Mouse (Mus musculus) bone marrow, adult 2 months (tissue): Measurements from ENCODE around the gene Lrrc71. TPM values are rescaled to one million over a fixed set of nuclear protein-coding genes. Genes with fewer than 3 reads are reported as not detected.
A peak's percentile ranks its signal among the peaks of the same experiment; 100 is the strongest.

Experiments
- H3K27ac ChIP-seq: fragments of 200-500 bp; 2 replicates; pipeline ENCODE4 v1.5.1; 2012; ENCODE audit warnings: low read depth, mild to moderate bottlenecking, control low read depth, inconsistent platforms, low read length; ENCODE audit not compliant: control insufficient read depth, poor library complexity, insufficient read depth
- H3K4me1 ChIP-seq: fragments of 200-500 bp; 2 replicates; pipeline ENCODE4 v1.6.1; 2011; ENCODE audit warnings: low read length; ENCODE audit not compliant: control insufficient read depth, insufficient read depth
- H3K4me3 ChIP-seq: fragments of 200-500 bp; replicated peaks from 2 replicates; pipeline ENCODE3; 2011; ENCODE audit warnings: mild to moderate bottlenecking, low read depth, low read length, control low read depth; ENCODE audit not compliant: control insufficient read depth
- CTCF ChIP-seq: fragments of 200-500 bp; IDR thresholded peaks from 2 replicates; pipeline ENCODE4 v1.5.1; 2011; ENCODE audit warnings: low read length, control low read depth; ENCODE audit not compliant: control insufficient read depth, insufficient read depth
- POLR2A ChIP-seq: fragments of 200-500 bp; IDR thresholded peaks from 2 replicates; pipeline ENCODE4 v1.6.1; 2011; ENCODE audit warnings: low read depth, mild to moderate bottlenecking, control low read depth, low read length, borderline replicate concordance; ENCODE audit not compliant: control insufficient read depth
- WGBS: fragments of 180-500 bp; shearing (Covaris S2); methylation state at CpG from one replicate; pipeline ENCODE4 v1.1.7; 2018; 5-methylcytosine and 5-hydroxymethylcytosine counted together
- polyA plus RNA-seq: library from polyadenylated mRNA; stranded (reverse); fragments of >200 nt; gene quantifications from 2 replicates; pipeline ENCODE4 v1.2.4, GENCODE M21; 2011; ENCODE audit warnings: low replicate concordance; ENCODE audit not compliant: missing spikeins, insufficient read depth, insufficient read length

Gene Lrrc71
- polyA plus RNA-seq, 1 experiment = 11.7 TPM

DNA sequence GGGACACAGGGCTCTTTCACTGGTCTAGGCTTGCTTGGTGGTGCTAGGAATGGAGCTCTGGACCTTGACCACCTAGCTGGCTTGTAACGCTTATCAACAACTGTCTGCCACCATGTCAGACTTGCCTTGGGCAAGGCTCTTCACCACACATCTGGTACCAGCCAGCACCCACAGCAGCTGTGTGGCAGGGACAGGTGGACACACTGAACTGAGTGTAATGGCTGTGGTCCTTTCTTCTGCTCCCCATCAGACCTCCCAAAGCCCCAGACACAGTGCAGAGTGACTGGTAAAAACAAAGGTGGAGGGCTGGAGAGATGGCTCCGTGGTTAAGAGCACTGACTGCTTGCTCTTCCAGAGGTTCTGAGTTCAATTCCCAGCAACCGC is 17.9 kb upstream of the Lrrc71 start:
- peaks cover 4% of the 10 kb centered on the region for H3K4me1 ChIP-seq
- TF ChIP-seq POLR2A (no peak), CTCF (no peak)
- peak overlapping the region; percentile 19; the same call in 1 of the 2 replicates for H3K27ac ChIP-seq
- no peak overlapping the region for H3K4me3 ChIP-seq
- 63% methylated on average over 3 of the region's 3 CpGs for WGBS

DNA sequence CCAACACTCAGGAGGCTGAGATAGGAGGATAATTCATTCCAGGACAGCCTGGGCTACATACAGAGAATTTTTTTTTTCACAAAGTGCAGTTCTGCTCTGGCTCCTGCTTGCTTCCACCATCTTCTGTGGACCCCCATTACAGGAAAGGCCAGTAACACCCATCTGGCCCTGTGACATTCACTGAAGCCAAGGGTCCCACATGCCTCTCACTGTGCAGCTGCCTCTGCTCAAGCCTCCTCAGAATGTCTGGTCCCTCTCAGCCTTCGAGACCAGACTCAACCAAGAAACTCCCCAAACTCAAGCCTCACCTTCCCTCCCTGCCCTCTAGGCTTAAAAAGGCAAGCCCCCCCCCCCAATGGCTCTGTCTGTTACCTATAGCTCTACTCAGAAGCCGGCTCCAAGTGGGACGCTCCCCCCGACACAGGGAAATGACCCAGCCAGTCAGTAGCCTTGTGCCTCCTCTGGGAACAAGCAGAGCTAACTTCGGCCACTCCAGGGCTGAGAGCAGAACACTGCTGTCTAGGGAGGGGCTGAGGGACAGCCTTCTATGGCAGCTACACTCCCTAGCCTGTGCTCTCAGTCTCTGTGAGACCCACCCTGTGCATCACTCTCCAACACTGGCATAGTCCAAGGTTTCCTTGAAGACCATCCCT is 17.3 kb upstream of the Lrrc71 start:
- no peak overlapping the region for H3K4me3 ChIP-seq
- TF ChIP-seq POLR2A = no peak
- TF ChIP-seq CTCF = no peak
- H3K4me1 ChIP-seq = peaks cover 4% of the 10 kb centered on the region
- peak overlapping the region; percentile 19; the same call in 1 of the 2 replicates for H3K27ac ChIP-seq
- 64% methylated on average over 5 of the region's 5 CpGs for WGBS

DNA sequence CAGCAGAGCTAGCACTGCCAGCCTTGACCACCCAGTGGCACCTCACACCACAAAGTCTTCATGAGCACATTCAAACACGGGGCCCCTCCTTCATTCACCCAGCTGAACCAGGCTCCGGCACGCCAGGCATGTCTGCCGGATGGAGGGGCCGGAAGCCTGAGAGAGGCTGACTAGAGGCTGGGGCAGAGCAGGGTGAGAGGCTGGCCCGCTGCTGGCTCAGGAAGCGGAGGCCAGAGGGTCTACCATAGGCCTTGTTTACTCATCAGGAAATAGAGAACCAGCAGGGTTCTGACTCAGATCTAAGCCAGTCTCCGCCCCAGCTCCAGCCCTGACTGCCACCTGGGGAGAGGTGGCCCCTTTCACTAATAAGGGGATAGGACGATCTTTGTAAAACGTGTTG is 16.7 kb upstream of the Lrrc71 start:
- peak overlapping the region; percentile 2; the same call in 1 of the 2 replicates for H3K27ac ChIP-seq
- WGBS = 3% methylated on average over 10 of the region's 10 CpGs

DNA sequence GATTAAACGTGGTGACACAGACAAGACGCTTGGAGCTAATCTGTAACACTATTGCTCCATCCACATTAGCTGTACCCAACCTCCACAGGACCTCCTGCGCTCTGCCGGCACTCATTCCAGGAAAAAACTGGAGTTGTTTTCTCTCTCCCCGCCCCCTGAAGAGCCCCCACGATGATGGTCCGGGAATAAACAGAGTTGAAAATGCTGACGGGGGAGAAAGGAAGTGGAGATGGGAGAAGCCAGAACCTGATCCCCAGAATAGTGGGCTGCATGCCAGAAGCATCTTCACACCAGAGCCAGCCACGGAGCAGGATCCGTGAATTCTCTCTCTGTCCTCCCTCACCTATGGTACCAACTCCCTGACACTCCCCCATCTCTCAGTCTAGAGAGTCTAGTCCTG is 16.1 kb upstream of the Lrrc71 start:
- Histone ChIP-seq H3K27ac (no peak overlapping the region), H3K4me3 (no peak overlapping the region), H3K4me1 (peaks cover 4% of the 10 kb centered on the region)
- TF ChIP-seq CTCF = no peak
- TF ChIP-seq POLR2A = no peak
- WGBS = 9% methylated on average over 10 of the region's 10 CpGs

More for the DNA sequence above, 16.7 kb upstream of the Lrrc71 start:
- no peak for TF ChIP-seq POLR2A
- no peak for TF ChIP-seq CTCF
- Histone ChIP-seq H3K4me1 (peaks cover 4% of the 10 kb centered on the region), H3K4me3 (no peak overlapping the region)

DNA sequence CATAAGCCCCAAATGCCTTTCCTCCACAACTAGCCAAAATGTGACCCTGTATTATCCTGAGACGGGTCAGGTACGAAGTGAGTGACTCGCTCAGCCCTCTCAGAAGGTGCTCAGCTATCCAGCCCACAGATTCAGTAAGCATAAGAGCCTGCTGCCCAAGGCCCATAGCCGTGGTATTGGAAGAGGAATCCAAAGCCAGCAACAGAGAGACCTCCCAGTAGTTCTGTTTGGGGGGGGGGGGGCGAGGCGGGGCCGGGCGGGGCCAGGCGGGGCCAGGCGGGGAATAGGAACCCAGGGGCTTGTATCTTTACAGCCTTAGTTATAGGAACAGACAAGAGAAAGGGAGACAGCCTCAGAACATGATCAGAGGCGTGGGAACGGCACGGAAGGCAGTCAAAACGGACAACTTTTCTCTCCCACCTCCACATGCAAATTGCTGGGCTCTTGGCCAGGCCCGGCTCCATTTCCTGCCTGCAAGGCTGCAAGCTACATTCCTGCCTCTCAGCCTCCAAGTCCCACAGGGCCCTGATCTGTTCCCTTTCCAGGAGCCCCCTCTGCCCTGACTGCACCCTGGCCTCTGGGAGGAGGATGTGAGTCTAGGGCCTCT is 15.4 kb upstream of the Lrrc71 start:
- TF ChIP-seq CTCF (no peak), POLR2A (no peak)
- Histone ChIP-seq H3K4me1 (peaks cover 4% of the 10 kb centered on the region), H3K4me3 (no peak overlapping the region), H3K27ac (no peak overlapping the region)
- 13% methylated on average over 15 of the region's 15 CpGs for WGBS

DNA sequence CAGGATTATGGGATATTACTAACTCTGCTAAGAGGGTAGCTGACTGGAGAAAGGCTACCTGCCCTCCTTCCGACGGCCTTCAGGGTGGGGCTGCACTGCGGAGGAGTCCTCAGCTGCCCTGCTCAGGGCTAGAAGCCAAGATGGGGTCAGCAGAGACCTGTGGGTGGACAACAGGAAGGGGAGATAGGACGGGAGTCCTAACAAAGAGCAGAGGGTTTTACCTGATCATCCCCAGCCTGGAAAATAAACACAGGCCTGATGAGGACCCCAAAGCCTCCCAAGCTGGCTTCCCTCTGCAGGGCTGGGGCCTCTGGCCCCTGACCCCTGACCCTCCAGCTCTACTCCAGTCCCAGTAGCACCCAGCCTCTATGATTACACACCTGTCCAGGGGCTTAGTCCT is 14.8 kb upstream of the Lrrc71 start:
- Histone ChIP-seq H3K27ac (no peak overlapping the region), H3K4me3 (no peak overlapping the region), H3K4me1 (peaks cover 4% of the 10 kb centered on the region)
- TF ChIP-seq POLR2A (no peak), CTCF (no peak)
- WGBS = 58% methylated on average over 4 of the region's 4 CpGs

DNA sequence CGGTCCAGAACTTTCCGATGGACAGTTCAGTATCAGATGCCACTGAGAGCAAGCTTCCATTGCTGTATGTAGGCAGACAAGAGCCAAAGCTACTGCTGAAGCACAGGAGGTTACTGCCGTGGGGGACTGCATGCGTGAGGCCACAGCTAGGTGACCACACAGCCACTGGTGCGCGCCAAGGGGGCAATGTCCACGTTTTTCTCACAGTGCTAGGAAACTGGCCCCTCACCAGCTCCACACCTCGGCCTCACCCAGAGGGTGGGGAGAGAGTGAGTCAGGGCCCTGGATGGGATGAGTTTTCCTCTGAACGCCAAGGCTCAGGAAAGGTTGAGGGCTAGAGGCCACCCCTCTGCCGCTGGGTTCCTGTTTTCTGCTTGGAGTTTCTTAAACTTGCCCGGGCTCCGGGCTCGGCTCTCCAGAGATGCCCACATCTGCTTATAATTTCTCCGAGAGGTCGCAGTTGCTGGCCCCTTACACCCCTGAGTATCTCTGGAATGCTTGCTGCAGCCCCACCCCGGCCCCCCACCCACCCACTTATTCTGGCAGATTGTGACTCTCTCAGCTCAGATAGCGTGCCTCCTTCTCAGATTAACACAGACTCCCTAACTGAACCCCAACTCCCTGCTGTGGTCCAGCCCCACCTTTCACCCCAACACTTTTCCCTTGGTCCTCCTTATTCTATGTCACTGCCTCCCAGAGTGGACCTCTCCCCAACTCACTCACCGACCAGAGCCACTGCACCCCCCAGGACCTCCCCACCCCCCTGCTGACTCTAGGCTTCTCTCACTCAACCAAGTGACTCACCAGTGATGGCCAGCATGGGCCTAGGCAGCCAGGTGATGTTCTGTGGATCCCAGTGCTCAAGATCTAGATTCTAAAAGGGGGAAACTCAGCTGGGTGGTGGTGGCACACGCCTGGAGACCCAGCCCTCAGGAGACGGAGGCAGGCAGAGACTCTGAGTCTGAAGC is 13.3 kb upstream of the Lrrc71 start:
- Histone ChIP-seq H3K27ac (no peak overlapping the region), H3K4me3 (no peak overlapping the region), H3K4me1 (peaks cover 3% of the 10 kb centered on the region)
- no peak for TF ChIP-seq CTCF
- TF ChIP-seq POLR2A = no peak
- 46% methylated on average over 20 of the region's 20 CpGs for WGBS

DNA sequence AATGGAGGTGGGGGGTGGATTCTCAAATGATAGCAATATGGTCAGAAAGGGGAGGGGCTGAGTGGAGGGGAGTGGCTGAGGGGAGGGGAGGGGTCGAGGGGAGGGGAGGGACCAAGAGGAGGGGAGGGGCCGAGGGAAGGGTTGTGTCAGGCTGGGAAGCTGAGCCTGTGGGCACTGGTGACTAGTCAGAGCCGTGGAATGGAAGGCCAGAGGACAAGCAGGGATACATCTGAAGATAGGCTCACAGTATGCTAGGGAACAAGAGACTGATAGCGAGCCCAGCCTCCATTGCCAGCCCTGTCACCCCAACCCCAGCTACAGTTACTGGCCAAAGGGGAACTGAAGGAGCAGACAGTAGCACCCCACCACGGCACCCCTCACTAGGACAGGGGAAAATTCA is 10.2 kb upstream of the Lrrc71 start:
- WGBS = 50% methylated on average over 4 of the region's 5 CpGs
- H3K4me1 ChIP-seq = no peaks in the 10 kb centered on the region
- no peak overlapping the region for H3K27ac ChIP-seq
- H3K4me3 ChIP-seq = no peak overlapping the region
- TF ChIP-seq CTCF (no peak), POLR2A (no peak)
